Mouse (Mus musculus) intestine, embryonic 15.5 days (tissue): ENCODE measurements around the gene Msantd3. TPM values are rescaled to one million over a fixed set of nuclear protein-coding genes. Genes with fewer than 3 reads are reported as not detected.

Experiments used
- ATAC-seq: fragments of 200-750 bp; cut with Nextera tagmentation; 2 replicates; pipeline ENCODE4 v1.8.0; 2017; ENCODE audit warnings: moderate TSS enrichment, moderate library complexity
- H3K27ac ChIP-seq: fragments of 300-500 bp; sonication (generic); 2 replicates; pipeline ENCODE4 v1.5.1; 2015; ENCODE audit warnings: mild to moderate bottlenecking, inconsistent platforms
- H3K27me3 ChIP-seq: fragments of 300-500 bp; sonication (generic); replicated peaks from 2 replicates; pipeline ENCODE4 v1.6.1; 2015; ENCODE audit warnings: inconsistent platforms
- H3K36me3 ChIP-seq: fragments of 300-500 bp; sonication (generic); 2 replicates; pipeline ENCODE4 v1.6.1; 2015; ENCODE audit warnings: inconsistent platforms
- H3K4me1 ChIP-seq: fragments of 300-500 bp; sonication (generic); replicated peaks from 2 replicates; pipeline ENCODE4 v1.6.1; 2015; ENCODE audit warnings: inconsistent platforms
- H3K4me2 ChIP-seq: fragments of 300-500 bp; sonication (generic); replicated peaks from 2 replicates; pipeline ENCODE4 v1.6.1; 2015; ENCODE audit warnings: mild to moderate bottlenecking, inconsistent platforms
- H3K4me3 ChIP-seq: fragments of 300-500 bp; sonication (generic); replicated peaks from 2 replicates; pipeline ENCODE4 v1.5.1; 2015; ENCODE audit warnings: inconsistent platforms
- H3K9ac ChIP-seq: fragments of 300-500 bp; sonication (generic); 2 replicates; pipeline ENCODE4 v1.6.1; 2015; ENCODE audit warnings: inconsistent platforms
- H3K9me3 ChIP-seq: fragments of 300-500 bp; sonication (generic); 2 replicates; pipeline ENCODE4 v1.6.1; 2016; ENCODE audit warnings: inconsistent platforms
- WGBS: fragments of 180-500 bp; shearing (Covaris S2); methylation state at CpG from one replicate; pipeline ENCODE4 v1.1.7; 2015; 5-methylcytosine and 5-hydroxymethylcytosine counted together
- polyA plus RNA-seq: library from polyadenylated mRNA; unstranded; fragments of >200 nt; fragmentation: Nextera tagmentation; extraction: Ambion mirVana; gene quantifications from 2 replicates; pipeline ENCODE4 v1.2.1, GENCODE M21; 2015

Msantd3 gene
- polyA plus RNA-seq, 1 experiment from 2014 or later, result 19.8 TPM

DNA sequence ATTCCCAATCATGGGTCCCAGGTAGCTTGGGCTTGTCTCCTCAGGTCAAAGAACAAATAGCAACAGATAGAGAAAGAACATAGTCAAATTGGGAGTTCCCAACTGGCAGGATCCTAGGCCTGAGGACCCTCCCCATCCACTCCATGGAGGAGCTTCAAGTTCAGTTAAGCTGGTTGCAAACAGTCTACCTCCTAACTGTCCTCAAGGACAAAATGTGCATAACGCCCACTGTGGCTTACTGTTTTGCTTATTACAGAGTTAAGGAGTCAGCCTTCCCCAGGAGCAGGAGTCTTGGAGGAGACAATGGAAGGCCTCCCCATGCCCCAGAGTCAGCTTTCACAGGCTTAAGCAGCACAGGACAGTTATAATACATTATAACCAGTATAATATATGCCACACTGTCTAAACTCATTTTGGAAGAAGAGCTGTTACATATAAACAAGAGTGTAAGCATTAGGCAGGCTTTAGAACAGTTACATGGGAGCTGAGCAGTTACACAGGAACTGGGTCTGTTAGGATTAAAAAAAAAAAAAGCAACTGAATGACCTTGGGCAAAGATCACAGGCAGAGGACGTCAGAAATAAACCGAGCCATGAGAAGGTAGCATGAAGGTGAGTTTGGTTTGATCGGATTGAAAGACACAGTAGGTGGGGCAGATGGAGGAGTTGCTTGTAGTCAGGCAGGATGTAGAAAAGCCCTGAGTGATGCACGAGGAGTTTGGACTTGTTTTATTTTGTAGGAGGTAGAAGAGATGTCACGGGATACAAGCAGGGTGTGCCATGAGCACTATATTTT, 3.5 kb downstream of the Msantd3 start:
- Histone ChIP-seq H3K27ac (no peak overlapping the region), H3K4me3 (no peak overlapping the region), H3K4me1 (peaks cover 27% of the 10 kb centered on the region), H3K9me3 (no peaks in the 10 kb centered on the region), H3K36me3 (no peaks in the 10 kb centered on the region), H3K27me3 (no peaks in the 10 kb centered on the region), H3K4me2 (no peak overlapping the region), H3K9ac (no peak overlapping the region)
- 62% methylated on average over 6 of the region's 6 CpGs for WGBS
- no peak for ATAC-seq

DNA sequence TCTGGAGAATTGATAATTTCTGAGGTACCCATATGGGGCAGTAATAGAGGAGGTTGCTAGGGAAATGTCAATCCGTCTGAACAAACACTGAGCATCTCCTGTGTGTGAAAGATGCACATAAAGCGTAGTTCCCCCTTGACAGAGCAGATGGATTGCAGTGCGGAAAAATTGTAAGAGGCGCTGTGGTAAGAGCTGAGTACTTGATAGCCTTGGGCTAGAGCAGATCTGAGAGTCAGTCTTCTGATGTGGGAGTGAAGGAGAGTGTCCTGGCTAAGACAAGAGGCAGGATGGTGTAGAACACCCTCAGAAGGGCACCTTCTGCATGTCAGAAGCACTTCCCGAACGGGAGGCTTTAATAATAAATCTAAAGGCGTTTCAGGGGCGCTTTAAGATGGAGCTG, 4.4 kb downstream of the Msantd3 start:
- Histone ChIP-seq H3K9ac (no peak overlapping the region), H3K4me3 (no peak overlapping the region), H3K27me3 (no peaks in the 10 kb centered on the region), H3K4me2 (no peak overlapping the region), H3K9me3 (no peaks in the 10 kb centered on the region), H3K27ac (no peak overlapping the region), H3K36me3 (no peaks in the 10 kb centered on the region), H3K4me1 (peaks cover 27% of the 10 kb centered on the region)
- WGBS, result 78% methylated on average over 8 of the region's 8 CpGs
- no peak for ATAC-seq

GRCm38 (mm10) chr4:48545966-48546365, 6.2 kb downstream of the Msantd3 start:
- Histone ChIP-seq H3K27me3 (no peaks in the 10 kb centered on the region), H3K9ac (no peak overlapping the region), H3K4me3 (no peak overlapping the region), H3K27ac (no peak overlapping the region), H3K9me3 (no peaks in the 10 kb centered on the region), H3K36me3 (no peaks in the 10 kb centered on the region), H3K4me1 (peaks cover 27% of the 10 kb centered on the region), H3K4me2 (no peak overlapping the region)
- no peak for ATAC-seq
- WGBS, result 53% methylated on average over 12 of the region's 12 CpGs

GRCm38 (mm10) chr4:48546568-48547496, 7.1 kb downstream of the Msantd3 start:
- no peak for ATAC-seq
- peaks cover 23% of the 10 kb centered on the region for H3K4me1 ChIP-seq

DNA sequence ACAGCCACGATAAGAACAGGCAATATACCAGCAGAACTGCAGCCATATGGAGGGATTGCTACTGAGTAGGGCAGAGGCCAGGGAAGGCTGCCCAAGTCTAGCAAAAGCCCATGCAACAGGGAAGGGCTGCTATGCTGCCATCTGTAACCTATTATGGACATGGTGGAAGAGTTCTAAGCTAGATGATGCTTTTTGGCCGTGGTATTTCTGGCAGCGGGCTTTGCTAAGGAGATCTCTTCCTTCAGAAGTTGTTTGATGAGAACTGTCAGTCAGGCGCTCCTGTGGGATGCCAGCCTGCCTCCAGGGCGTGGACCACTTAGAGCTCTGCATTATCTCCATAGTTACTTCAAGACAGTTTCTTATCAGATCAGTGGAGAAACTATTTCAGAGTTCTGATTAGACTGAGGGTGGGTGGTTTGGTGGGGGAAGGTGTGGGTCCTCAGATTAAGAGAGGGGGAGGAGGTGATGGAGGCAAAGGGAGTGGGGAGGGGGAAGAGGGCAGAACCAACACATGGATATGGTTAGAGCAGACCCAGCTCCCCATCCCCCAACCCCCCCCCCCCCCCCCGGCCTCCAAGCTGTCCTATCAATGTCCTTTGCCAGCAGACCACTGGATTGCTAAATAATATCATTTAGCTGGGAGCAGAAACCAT, 8.8 kb downstream of the Msantd3 start:
- no peaks in the 10 kb centered on the region for H3K27me3 ChIP-seq
- H3K9me3 ChIP-seq, result no peaks in the 10 kb centered on the region
- peaks cover 11% of the 10 kb centered on the region; the same call in 1 of the 2 replicates for H3K4me1 ChIP-seq
- no peak overlapping the region for H3K27ac ChIP-seq
- no peak for ATAC-seq
- peaks cover 5% of the 10 kb centered on the region; the same call in 1 of the 2 replicates for H3K36me3 ChIP-seq
- no peak overlapping the region for H3K9ac ChIP-seq
- 66% methylated on average over 6 of the region's 6 CpGs for WGBS
- no peak overlapping the region for H3K4me3 ChIP-seq
- H3K4me2 ChIP-seq, result no peak overlapping the region

More at GRCm38 (mm10) chr4:48546568-48547496, 7.1 kb downstream of the Msantd3 start:
- Histone ChIP-seq H3K9ac (no peak overlapping the region), H3K36me3 (no peaks in the 10 kb centered on the region), H3K4me3 (no peak overlapping the region), H3K4me2 (no peak overlapping the region), H3K27me3 (no peaks in the 10 kb centered on the region), H3K27ac (no peak overlapping the region), H3K9me3 (no peaks in the 10 kb centered on the region)
- 82% methylated on average over 9 of the region's 9 CpGs for WGBS

- Histone ChIP-seq H3K36me3 (peaks cover 8% of the 10 kb centered on the region; the same call in 1 of the 2 replicates), H3K27ac (no peak overlapping the region), H3K4me2 (no peak overlapping the region), H3K4me3 (no peak overlapping the region), H3K4me1 (peaks cover 11% of the 10 kb centered on the region; the same call in 1 of the 2 replicates), H3K9ac (no peak overlapping the region), H3K9me3 (no peaks in the 10 kb centered on the region), H3K27me3 (no peaks in the 10 kb centered on the region)
- 77% methylated on average over 5 of the region's 5 CpGs for WGBS
- ATAC-seq, result no peak
These were observed 9.9 kb downstream of the Msantd3 start for GRCm38 (mm10) chr4:48549661-48550060.

DNA sequence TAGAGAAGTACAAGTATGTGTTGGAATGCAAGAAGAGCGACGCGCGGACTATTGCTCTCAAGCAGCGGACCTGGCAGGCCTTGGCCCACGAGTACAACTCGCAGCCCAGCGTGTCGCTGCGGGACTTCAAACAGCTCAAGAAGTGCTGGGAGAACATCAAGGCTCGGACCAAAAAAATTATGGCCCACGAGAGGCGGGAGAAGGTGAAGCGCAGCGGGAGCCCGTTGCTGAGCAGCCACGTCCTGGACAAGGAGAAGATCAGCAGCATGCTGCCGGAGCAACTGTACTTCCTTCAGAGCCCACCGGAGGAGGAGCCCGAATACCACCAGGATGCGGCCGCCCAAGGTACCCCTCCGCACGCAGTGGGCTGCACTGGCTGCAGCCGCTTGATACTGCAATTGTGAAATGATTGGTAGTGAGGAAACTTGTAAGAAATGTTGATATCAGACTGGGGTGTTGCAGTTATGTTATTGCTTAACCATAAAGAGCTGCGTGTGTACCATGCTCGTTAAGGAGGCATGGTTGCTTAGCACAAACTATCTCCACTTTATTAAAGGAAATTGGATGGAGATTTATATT, 12.8 kb downstream of the Msantd3 start:
- Histone ChIP-seq H3K4me1 (no peaks in the 10 kb centered on the region), H3K9me3 (no peaks in the 10 kb centered on the region), H3K9ac (no peak overlapping the region), H3K4me2 (no peak overlapping the region), H3K27ac (no peak overlapping the region), H3K4me3 (no peak overlapping the region), H3K36me3 (peaks cover 8% of the 10 kb centered on the region; the same call in 1 of the 2 replicates), H3K27me3 (no peaks in the 10 kb centered on the region)
- 93% methylated on average over 27 of the region's 27 CpGs for WGBS
- ATAC-seq, result no peak

DNA sequence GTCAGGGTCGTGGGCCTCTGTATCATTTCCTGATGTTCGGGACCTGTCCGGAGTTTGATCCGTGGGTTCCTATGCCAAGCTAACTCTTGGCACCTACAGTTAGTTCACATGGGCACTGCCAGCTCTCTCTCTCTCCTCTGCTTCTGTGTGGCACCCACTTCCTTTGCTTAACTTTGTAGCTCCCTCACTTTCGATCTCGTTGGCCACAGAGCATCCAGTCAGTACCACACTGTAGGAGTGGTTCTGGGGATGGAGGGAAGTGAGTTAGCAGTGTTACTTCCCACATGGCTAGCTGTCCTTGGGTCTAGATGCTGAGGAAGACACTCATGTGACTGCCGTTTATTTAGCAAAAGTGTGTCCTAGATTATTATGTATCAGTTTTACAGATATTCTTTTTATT, 14.4 kb downstream of the Msantd3 start:
- Histone ChIP-seq H3K27ac (no peak overlapping the region), H3K4me1 (no peaks in the 10 kb centered on the region), H3K36me3 (peaks cover 10% of the 10 kb centered on the region; the same call in 1 of the 2 replicates), H3K4me2 (no peak overlapping the region), H3K4me3 (no peak overlapping the region), H3K9ac (no peak overlapping the region), H3K9me3 (no peaks in the 10 kb centered on the region), H3K27me3 (no peaks in the 10 kb centered on the region)
- ATAC-seq, result no peak
- WGBS, result 88% methylated on average over 7 of the region's 7 CpGs

DNA sequence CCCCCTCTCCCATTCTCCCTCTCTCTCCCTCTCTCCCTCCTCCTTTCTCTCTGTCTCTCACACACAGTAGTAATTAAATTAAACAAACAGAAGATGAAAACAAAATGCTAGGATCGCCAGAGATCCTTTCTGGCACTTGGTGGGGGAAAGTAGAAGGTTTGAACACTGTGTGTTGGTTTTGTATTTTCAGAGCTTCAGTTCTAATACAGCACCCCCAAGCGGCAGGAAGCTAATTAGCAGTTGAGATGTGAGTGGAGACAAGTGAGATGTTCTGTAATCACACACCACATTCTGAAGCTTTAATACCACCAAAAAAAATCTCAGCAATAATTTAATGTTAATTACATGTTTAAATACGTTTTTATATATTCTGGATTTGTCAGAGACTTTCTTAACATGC, 16.0 kb downstream of the Msantd3 start:
- Histone ChIP-seq H3K36me3 (peaks cover 10% of the 10 kb centered on the region; the same call in 1 of the 2 replicates), H3K27ac (no peak overlapping the region), H3K4me2 (no peak overlapping the region), H3K9me3 (no peaks in the 10 kb centered on the region), H3K4me3 (no peak overlapping the region), H3K27me3 (no peaks in the 10 kb centered on the region), H3K4me1 (no peaks in the 10 kb centered on the region), H3K9ac (no peak overlapping the region)
- no peak for ATAC-seq
- WGBS, result 17% methylated on average over 3 of the region's 3 CpGs

GRCm38 (mm10) chr4:48559652-48560051, 19.9 kb downstream of the Msantd3 start:
- Histone ChIP-seq H3K27me3 (no peaks in the 10 kb centered on the region), H3K27ac (no peak overlapping the region), H3K36me3 (peaks cover 2% of the 10 kb centered on the region; the same call in 1 of the 2 replicates), H3K9ac (no peak overlapping the region), H3K9me3 (no peaks in the 10 kb centered on the region), H3K4me2 (no peak overlapping the region), H3K4me1 (no peaks in the 10 kb centered on the region), H3K4me3 (no peak overlapping the region)
- 91% methylated on average over 14 of the region's 14 CpGs for WGBS
- no peak for ATAC-seq

DNA sequence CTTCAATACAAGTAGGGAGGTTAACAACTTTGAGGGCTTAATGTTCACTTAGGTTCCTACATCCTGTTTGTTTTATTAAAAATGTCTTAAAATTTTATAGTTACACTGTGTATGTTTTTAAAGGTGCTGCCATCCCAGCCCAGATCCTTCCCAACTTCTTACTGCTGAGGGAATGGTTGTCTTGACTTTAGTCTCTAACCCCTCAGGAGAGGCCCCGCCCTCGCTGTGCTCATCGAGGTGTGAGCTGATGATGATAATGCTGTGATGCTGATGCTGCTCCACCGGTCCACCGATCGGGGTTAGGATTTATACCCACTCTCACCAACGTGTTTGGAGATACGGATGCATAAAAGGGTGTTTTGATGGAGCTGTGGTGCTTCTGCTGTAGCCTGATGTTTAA, 22.1 kb downstream of the Msantd3 start:
- ATAC-seq, result no peak
- Histone ChIP-seq H3K9me3 (no peaks in the 10 kb centered on the region), H3K27me3 (no peaks in the 10 kb centered on the region), H3K4me2 (no peak overlapping the region), H3K4me1 (no peaks in the 10 kb centered on the region), H3K27ac (no peak overlapping the region), H3K36me3 (peaks cover 2% of the 10 kb centered on the region; the same call in 1 of the 2 replicates), H3K4me3 (no peak overlapping the region), H3K9ac (no peak overlapping the region)
- WGBS, result 92% methylated on average over 8 of the region's 8 CpGs

DNA sequence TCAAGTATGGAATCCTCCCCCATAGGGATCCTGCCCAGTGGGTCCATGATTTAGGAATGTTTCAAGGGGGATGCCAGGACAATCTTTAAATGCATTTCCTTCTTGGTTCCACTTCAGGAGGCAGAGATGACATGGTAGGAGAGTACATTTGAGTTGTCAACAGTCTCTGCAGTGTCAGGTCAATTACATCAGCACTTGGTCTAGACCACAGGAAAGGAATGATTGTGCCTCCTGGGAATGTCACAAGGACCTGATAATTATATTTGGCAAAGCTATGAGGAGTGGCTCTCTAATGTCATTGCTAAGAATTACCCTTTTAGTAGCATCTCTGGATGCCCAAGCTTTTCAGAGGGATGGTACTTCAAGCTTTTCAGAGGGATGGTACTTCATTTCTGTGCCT, 25.2 kb downstream of the Msantd3 start:
- no peak overlapping the region for H3K9ac ChIP-seq

More for the DNA sequence above, 25.2 kb downstream of the Msantd3 start:
- Histone ChIP-seq H3K9me3 (no peaks in the 10 kb centered on the region), H3K4me2 (no peak overlapping the region), H3K4me3 (no peak overlapping the region), H3K27ac (no peak overlapping the region), H3K27me3 (no peaks in the 10 kb centered on the region), H3K4me1 (no peaks in the 10 kb centered on the region), H3K36me3 (no peaks in the 10 kb centered on the region; the same call in 1 of the 2 replicates)
- no peak for ATAC-seq
